Mouse (Mus musculus): ENCODE results near the gene Gkap1.

- TF ChIP-seq POLR2A (IDR thresholded peaks at IDR 0.05; ENCODE audit: extremely low read depth, insufficient read depth, low read length) (no peak), CTCF (IDR thresholded peaks at IDR 0.05; ENCODE audit: extremely low read depth, insufficient read depth, low read length) (no peak)
Observed at GRCm38 (mm10) chr13:58225694-58226093, 49.8 kb downstream of the Gkap1 start.

All from cortical plate, adult 2 months (tissue).